Mouse (Mus musculus): ENCODE measurements around the gene Npm1.

DNA sequence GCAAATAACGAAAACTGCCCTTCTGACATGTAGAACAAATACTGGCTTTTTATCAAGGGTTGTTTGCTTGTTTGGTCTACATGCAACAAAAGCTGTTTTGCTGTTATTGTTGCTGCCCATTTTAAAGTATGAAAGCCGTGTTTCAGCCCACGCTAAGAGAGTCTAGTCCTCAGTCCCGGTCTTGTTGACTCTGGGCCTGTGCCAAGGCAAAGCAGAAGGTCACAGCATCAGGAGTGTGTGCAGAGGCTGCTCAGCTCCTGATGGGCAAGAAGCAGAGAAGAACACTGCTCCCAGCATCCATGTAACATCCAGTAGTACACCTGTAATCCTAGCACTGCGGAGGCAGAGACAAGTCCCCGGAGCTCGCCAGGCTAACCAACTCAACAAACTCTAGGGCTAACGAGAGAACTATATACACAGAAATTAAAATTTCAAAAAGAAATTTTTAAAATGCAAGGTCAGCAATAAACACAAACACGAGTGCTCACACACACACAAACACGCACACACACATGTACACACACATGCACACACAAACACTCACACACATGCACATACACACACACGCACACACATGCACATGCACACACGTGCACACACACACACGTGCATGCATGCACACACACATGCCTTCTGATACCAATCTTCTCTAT is 59.6 kb downstream of the Npm1 start:
- TF ChIP-seq CTCF (IDR thresholded peaks at IDR 0.05; ENCODE audit: low read depth, low read length) = no peak
- no peak for TF ChIP-seq TAL1 (conservative IDR thresholded peaks at IDR 0.05; ENCODE audit: low read depth, low read length)

Data from G1E (cell line).